Mouse (Mus musculus) gonadal fat pad, adult 2 months (tissue): ENCODE results near the gene Supt20. TPM values are rescaled to one million over a fixed set of nuclear protein-coding genes. Genes with fewer than 3 reads are reported as not detected.
"Not testable (repeated sequence)": the region's sequence is repeated elsewhere in the genome, so short reads cannot be mapped to it uniquely, and the experiment has no call there.

Experiments used
- DNase-seq: peaks from one replicate; pipeline ENCODE4 v3.0.0-alpha.2; 2012; ENCODE audit warnings: low read depth
- polyA plus RNA-seq: library from polyadenylated mRNA; depleted of rRNA; stranded (reverse); fragments of >200 nt; gene quantifications from 2 replicates; pipeline ENCODE4 v1.2.3, GENCODE M21; 2012; rRNA removed

The Supt20 gene
- polyA plus RNA-seq, 1 experiment = 50.8 TPM

DNA sequence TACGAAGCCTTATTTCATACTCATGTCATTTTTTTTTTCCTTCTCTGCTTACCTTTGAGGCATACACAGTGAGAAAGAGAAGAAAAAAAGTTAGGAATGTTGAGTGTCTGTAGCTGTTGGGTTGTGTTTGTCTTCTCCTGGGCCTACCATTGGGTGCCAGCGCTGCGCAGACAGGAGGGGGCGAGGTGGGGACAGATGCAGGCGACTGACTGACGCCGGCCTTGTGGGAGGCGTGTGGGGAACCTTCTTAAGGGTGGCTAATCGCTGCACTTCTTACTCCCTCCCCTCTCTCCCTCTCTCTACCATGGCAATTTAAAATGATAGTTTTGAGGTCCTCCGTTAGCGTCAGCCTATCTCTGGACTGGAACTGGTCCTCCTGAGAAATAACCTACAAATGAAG, 63.5 kb downstream of the Supt20 start:
- DNase-seq = no peak

DNA sequence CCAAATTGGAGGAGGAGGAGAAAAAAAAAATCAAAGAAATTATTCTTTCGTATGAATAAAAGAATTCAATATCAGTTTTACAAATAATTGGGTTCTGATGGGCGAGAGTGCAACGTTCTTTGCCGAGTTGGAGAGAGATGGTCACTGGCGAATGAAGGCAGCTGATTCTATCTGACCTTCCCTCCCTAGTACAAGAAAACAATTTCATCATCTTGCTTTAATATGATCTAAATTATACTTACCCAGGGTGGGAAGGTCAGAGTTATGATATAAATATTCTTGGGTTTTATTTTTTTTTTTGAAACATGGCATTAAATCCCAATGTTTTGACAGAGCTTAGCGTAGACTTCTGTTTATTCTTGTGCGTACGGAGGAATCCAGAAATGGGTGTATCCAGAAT, 64.8 kb downstream of the Supt20 start:
- no peak for DNase-seq

DNA sequence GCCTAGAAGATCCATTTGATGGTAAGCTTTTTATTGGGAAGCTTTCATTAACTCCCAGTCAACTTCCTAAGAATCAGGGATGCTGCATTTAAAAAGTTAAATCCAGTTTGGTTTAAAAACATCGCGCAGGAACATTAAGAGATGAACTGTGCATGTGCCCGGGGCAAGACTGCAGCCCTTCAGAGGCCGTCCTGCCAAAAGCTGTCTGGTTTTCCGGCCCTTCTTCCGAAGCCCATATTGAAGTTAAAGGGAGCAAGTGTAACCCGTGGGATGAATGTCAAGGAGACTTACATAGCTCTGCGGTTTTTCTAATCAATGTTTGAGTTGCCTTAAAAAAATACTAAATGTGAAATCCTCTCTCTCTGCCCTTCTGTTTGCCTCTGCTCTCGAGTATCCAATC, 66.6 kb downstream of the Supt20 start:
- DNase-seq = no peak

DNA sequence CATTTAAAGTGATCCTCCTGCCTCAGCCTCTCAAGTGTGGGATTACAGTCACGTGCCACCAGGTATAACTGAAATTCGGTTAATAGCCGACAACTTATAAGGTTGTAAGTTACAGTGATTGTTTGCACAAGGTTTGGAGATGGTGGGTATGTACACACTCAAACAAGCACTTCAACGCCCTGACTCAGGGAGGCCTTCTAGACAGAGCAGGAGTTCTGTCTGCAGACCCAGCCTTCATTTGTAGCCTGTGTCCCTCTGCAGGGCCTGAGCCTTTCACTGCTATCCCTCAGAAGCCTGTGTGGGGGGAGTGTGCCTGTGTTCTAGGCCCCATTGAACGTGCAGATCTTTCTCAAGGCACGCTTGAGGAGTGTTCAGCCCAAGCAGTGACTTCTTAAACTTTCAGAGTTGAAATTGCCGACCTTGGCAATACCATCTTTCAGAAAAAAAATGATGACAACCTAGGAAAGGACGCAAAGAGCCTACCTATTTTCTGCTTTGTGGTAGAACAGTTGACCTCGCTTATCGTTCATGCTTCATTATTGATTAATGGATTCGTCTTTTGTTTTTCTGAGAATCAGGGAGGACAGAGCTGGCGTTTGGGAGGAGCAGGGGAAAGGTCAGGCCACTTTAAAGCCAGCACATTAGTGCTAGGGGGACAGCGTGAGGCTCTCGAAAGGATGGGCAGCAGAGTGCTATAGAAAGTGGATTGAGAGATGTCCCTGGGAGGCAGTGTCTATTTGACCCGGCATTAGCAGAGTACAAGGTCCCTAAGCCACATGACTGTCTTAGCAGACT, 67.9 kb downstream of the Supt20 start:
- DNase-seq = no peak

DNA sequence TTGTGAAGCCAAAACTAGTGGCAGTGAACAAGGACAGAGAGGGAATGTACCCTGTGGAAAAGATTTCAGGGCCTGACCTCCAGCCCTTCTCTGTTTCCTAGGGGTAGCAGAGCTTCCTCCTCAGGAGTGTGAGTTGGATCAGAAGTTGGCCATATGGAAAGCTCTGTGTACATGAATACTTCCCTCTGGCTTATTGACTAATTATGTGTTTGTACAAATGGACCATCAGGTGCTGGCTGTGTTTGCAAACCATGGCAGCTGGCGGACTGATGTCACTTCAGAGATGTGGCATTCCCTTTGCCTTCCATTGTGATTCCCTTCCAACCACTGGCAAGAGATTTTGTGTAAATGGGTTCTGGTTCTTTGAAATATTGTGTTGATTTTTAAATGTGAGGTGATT, 68.7 kb downstream of the Supt20 start:
- no peak for DNase-seq

DNA sequence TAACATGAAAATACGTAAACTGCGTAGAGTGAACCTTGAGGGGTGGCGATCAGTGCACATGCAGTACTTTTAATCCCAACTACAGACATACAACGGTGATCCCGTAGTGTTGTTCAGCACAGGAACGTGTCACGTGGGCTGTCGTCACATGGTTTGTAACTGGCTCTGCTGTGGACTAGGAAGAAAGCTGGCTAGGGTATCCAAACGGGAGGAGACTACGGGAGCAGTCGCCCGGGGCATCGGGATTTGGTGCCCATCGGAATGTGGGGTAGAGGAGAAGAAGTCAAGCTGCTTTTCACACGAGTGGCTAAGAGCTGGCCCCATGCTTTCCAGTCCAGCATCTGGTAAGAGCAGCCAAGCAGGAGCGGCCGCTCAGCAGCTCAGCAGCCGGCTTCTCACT, 71.8 kb downstream of the Supt20 start:
- no peak for DNase-seq

DNA sequence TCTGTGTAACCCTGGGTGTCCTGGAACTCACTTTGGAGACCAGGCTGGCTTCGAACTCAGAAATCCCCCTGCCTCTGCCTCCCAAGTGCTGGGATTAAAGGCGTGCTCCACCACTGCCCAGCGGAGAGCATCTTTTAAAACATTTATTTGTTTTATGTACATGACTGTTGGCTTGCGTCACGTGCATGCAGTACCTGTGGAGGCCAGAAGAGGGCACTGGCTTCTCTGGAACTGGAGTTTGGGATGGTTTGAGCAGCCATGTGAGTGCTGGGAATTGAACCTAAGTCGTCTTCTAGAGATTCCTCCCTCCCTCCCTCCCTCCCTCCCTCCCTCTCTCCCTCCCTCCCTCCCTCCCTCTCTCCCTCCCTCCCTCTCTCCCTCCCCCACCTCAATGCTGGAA, 72.9 kb downstream of the Supt20 start:
- DNase-seq = not testable (repeated sequence)

DNA sequence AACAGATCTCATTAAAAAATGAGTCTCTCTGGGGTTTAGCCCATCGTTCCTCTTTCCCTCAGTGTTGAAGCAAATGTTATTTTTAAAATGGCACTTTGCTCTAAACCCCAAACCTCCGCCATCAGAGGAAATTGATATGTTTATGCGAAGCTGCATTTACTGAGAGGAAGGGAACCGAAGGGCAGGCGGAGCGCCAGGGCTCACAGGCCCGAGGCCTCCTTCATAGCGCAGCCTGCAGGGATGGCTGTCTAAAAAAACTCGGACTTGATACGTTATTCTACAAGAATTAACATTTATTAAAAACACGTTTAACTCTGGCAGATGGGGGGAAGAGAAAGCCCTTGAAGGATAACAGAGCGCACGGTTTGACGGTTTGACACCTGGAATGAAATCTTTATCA, 73.4 kb downstream of the Supt20 start:
- DNase-seq = no peak

DNA sequence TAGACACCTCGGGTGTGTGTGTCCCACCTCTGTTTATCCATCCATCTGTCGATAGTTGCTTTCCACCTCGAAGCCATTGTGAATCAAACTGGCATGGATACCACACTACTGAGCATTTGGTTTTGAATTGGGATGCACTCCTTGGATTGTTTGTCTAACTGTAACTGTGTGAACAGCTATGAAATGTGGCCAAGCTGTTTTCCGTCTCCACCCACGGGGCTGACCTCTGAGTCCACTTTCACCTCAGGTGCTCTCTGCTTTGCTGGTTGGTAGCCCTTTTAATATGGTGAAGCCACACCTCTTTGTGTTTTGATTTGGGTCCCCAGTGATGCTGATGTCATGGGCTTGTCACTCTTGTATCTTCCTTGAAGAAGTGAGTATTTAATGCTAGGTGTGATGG, 74.2 kb downstream of the Supt20 start:
- no peak for DNase-seq

DNA sequence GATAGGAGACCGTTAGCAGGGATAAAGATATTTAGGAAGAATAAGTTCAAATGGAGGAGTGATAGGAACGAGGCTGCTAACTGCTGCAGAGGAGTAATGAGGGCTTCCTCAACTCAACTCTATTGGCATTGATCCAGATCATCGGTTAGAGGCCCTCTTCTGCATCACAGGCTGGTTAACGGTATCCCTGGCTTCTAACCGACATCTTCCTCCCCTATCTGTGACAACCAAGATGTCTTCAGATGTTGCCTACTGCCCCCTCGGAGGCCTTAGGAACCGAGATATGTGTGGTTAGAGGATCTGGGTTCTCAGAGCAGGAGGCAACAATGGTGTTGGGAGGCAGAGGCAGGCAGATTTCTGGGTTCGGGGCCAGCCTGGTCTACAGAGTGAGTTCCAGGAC, 76.0 kb downstream of the Supt20 start:
- DNase-seq = no peak

DNA sequence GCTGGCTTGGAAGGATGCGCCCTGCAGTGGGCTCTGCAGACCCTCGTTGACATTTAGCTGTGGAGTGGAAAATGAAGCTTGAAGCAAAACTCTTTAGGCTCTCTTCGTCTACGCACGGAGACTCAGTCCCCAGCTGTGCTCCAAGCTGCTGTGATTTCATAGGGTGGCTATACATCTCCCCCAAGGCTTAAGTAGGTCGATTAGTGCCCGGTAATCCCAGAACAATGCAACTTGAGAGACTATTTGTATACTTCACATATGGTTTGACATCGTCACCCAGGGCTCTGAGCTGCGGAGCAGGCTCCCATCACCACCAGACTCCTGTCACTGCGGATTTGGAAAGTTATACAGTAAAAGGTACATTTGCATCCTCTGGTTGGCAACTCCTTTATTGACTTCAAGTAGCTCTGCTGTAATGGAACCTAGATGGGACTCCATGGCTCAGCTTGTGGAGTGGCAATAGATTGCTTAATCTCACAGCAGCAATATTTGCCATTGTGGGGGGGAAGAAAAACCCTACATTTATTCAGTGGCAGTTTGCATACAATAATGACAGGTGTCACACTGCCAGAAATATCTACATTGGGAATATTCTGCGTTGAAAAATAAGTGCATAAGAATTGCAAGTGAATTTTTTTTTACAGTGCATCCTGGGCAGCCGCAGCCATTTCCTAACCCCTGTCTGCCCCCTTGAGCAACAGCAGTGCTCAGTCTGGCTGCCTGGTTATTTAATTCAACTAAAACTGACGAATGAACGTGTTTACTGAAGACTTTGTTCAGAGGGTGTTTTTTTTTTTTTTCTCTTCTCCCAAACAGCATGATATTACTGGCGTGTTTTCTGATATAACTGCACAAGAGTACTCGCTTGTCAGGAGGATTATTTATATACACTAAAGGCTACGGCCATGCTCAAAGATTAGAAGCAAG, 77.0 kb downstream of the Supt20 start:
- DNase-seq = no peak

DNA sequence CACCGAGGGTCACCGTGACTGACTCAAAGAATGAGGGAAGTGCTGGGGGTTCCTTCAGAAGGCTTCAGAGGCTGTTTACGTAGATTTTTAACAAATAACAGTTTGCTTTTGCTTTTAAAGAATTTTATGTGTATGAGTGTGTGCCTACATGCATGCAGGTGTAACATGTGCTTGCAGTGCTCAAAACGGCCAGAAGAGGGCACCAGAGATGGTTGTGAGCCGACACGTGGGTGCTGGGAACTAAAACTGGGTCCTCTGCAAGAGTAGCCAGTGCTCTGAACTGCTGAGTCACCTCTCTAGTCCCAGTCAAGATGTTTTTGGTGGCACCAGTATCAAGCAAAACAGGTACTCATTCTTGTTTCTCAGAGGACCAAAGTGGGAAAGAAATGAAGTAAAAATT, 81.0 kb downstream of the Supt20 start:
- DNase-seq = no peak

DNA sequence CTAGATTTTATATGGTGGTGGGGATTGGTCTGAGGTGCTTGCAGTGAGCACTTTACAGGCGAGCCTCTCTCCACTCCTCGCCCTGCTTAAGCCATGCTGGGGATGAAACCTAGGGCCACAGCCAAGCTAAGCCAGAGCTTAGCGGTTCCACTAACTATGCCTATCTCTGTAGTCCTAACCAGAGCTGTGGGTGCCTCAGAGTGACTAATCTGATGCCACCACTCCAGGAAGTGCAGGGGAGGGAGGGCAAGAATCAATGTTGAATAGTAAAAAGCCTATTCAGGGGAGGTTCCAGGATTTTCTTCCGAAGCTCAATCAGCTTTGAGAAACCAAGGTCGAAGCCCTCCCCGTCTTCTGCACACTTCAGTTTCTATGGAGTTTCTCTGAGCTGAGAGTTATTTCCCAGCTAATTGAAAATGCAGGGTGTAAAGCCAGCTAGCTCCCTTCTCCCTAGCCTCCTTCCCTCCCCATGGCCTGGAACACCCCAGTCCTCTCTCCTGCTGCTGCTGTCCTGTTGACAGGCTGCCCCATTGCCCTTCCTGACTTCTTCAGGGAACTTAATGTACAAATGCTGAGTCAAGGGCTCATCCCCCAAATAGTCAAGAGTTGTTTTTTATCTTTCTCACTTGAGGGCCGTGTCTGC, 83.5 kb downstream of the Supt20 start:
- no peak for DNase-seq

Other genes with a start within 250 kb of the Supt20 start
- not detected in 2 replicates for gene Gm21958, start 21.5 kb downstream of the Supt20 start, polyA plus RNA-seq
- 19.4 and 25.1 TPM in 2 replicates for gene Exosc8, start 42.6 kb downstream of the Supt20 start, polyA plus RNA-seq
- gene Alg5, start 42.7 kb downstream of the Supt20 start, polyA plus RNA-seq = 22.1 and 27.3 TPM in 2 replicates
- 0.96 and 1.0 TPM in 2 replicates for gene Smad9, start 62.8 kb downstream of the Supt20 start, polyA plus RNA-seq
- gene Rfxap, start 115.0 kb downstream of the Supt20 start, polyA plus RNA-seq = 14.5 and 19.3 TPM in 2 replicates
- gene Sertm1, start 223.1 kb downstream of the Supt20 start, polyA plus RNA-seq = not detected in 2 replicates